Mouse (Mus musculus): Measurements from ENCODE around the gene Wfdc1.

Wfdc1 gene

GRCm38 (mm10) chr8:119638261-119638660, 27.9 kb upstream of the Wfdc1 start:
- no peak for DNase-seq (ENCODE audit: low spot score in 2 of 2)

GRCm38 (mm10) chr8:119639798-119640197, 26.4 kb upstream of the Wfdc1 start:
- no peak for DNase-seq (ENCODE audit: low spot score in 2 of 2)

- DNase-seq (ENCODE audit: low spot score in 2 of 2), result no peak
Measured at GRCm38 (mm10) chr8:119641058-119641457, 25.1 kb upstream of the Wfdc1 start.

GRCm38 (mm10) chr8:119642960-119643359, 23.2 kb upstream of the Wfdc1 start:
- no peak for DNase-seq (ENCODE audit: low spot score in 2 of 2)

- DNase-seq (ENCODE audit: low spot score in 2 of 2), result no peak
Measured at GRCm38 (mm10) chr8:119644429-119644960, 21.7 kb upstream of the Wfdc1 start.

GRCm38 (mm10) chr8:119644981-119645597, 21.1 kb upstream of the Wfdc1 start:
- DNase-seq (ENCODE audit: low spot score in 2 of 2), result no peak

- no peak for DNase-seq (ENCODE audit: low spot score in 2 of 2)
Measured at GRCm38 (mm10) chr8:119646197-119646596, 20.0 kb upstream of the Wfdc1 start.

GRCm38 (mm10) chr8:119646846-119647245, 19.3 kb upstream of the Wfdc1 start:
- DNase-seq (ENCODE audit: low spot score in 2 of 2), result no peak

- no peak for DNase-seq (ENCODE audit: low spot score in 2 of 2)
Measured at GRCm38 (mm10) chr8:119651324-119651723, 14.8 kb upstream of the Wfdc1 start.

GRCm38 (mm10) chr8:119656709-119657464, 9.3 kb upstream of the Wfdc1 start:
- no peak for DNase-seq (ENCODE audit: low spot score in 2 of 2)

- DNase-seq (ENCODE audit: low spot score in 2 of 2), result peak in 1 of 2 experiments; percentile 64
Measured at GRCm38 (mm10) chr8:119661081-119661480, 5.1 kb upstream of the Wfdc1 start.

GRCm38 (mm10) chr8:119661892-119662291, 4.3 kb upstream of the Wfdc1 start:
- DNase-seq (ENCODE audit: low spot score in 2 of 2), result no peak

GRCm38 (mm10) chr8:119663440-119663839, 2.7 kb upstream of the Wfdc1 start:
- DNase-seq (ENCODE audit: low spot score in 2 of 2), result no peak

GRCm38 (mm10) chr8:119665270-119665669, 895 bp upstream of the Wfdc1 start:
- DNase-seq (ENCODE audit: low spot score in 2 of 2), result no peak

GRCm38 (mm10) chr8:119668447-119668846, 2.3 kb downstream of the Wfdc1 start:
- DNase-seq (ENCODE audit: low spot score in 2 of 2), result no peak

GRCm38 (mm10) chr8:119669284-119669683, 3.1 kb downstream of the Wfdc1 start:
- no peak for DNase-seq (ENCODE audit: low spot score in 2 of 2)

- peak in 1 of 2 experiments; percentile 49 for DNase-seq (ENCODE audit: low spot score in 2 of 2)
Measured at GRCm38 (mm10) chr8:119670419-119671091, 4.4 kb downstream of the Wfdc1 start.

- DNase-seq (ENCODE audit: low spot score in 2 of 2), result no peak
Measured at GRCm38 (mm10) chr8:119673976-119674555, 7.9 kb downstream of the Wfdc1 start.

- no peak for DNase-seq (ENCODE audit: low spot score in 2 of 2)
Measured at GRCm38 (mm10) chr8:119675457-119675856, 9.3 kb downstream of the Wfdc1 start.

GRCm38 (mm10) chr8:119676389-119676788, 10.2 kb downstream of the Wfdc1 start:
- peak; percentile 84 to 90 for DNase-seq (ENCODE audit: low spot score in 2 of 2)

GRCm38 (mm10) chr8:119678138-119678843, 12.1 kb downstream of the Wfdc1 start:
- no peak for DNase-seq (ENCODE audit: low spot score in 2 of 2)
